Mouse (Mus musculus) stomach, postnatal 0 days (tissue): ENCODE results near the gene Adora2a.

Source experiments
- CTCF ChIP-seq: IDR thresholded peaks from 2 replicates; pipeline ENCODE4 v1.5.1; 2016; ENCODE audit warnings: antibody characterized with exemption, low read depth, mild to moderate bottlenecking, moderate library complexity
- EP300 ChIP-seq: optimal IDR thresholded peaks from 2 replicates; pipeline ENCODE3; 2016; ENCODE audit warnings: antibody characterized with exemption

DNA sequence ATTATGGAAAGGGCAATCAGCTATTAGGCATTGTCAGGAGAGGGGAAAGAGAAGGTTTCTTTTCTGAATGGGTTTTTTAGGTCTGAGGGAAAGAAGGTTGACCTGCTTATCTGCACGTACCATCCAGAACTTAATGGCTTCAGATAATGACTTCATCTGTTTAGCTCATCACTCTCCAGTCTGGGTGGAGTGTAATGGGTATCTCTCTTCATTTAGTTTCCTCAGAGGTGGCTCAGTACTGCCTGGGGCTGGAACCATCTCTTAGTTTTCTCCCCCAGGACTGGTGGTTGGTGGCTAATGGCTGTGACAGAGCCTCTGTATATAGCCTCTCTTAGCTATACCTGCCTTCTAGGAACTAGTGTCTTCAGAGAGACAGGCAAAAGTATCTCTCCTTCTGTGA is 25.3 kb upstream of the Adora2a start:
- no peak for TF ChIP-seq CTCF
- TF ChIP-seq EP300 = no peak
